Mouse (Mus musculus) G1E (cell line): ENCODE results near the gene Slc44a5.

Source experiments
- CTCF ChIP-seq: IDR thresholded peaks from 2 replicates; pipeline ENCODE4 v1.5.1; 2012; ENCODE audit warnings: low read depth, low read length, inconsistent platforms, mixed read lengths
- GATA1 ChIP-seq: IDR thresholded peaks from 2 replicates; pipeline ENCODE4 v1.6.1; 2012; ENCODE audit warnings: borderline replicate concordance, low read length, inconsistent platforms, mixed read lengths
- GATA2 ChIP-seq: IDR thresholded peaks from 2 replicates; pipeline ENCODE4 v1.6.1; 2012; ENCODE audit warnings: low read depth, low read length, inconsistent platforms, borderline replicate concordance
- POLR2AphosphoS5 ChIP-seq: IDR thresholded peaks from 2 replicates; pipeline ENCODE4 v1.6.1; 2012; ENCODE audit warnings: low read depth, low read length, inconsistent platforms; ENCODE audit not compliant: insufficient replicate concordance
- TAL1 ChIP-seq: conservative IDR thresholded peaks from 2 replicates; pipeline ENCODE4 v1.6.1; 2012; ENCODE audit warnings: low read depth, low read length, inconsistent platforms, mixed read lengths

- TF ChIP-seq CTCF: no peak
- no peak for TF ChIP-seq POLR2AphosphoS5
- TF ChIP-seq GATA2: no peak
- TF ChIP-seq GATA1: no peak
- no peak for TF ChIP-seq TAL1
These were observed 32.8 kb upstream of the Slc44a5 start for GRCm38 (mm10) chr3:153940486-153940885.
